Mouse (Mus musculus) gastrocnemius, postnatal 14 days (tissue): Measurements from ENCODE around the gene Grid1. TPM values are rescaled to one million over a fixed set of nuclear protein-coding genes. Genes with fewer than 3 reads are reported as not detected.

Experiments
- DNase-seq: peaks from one replicate; pipeline ENCODE4 v3.0.0; 2021; ENCODE audit warnings: mixed read lengths
- intact Hi-C: fragments of 180-260 bp; cut with DNase I; formaldehyde crosslinking; loops from one replicate; pipeline ENCODE4 v1.15.1; 2025; ENCODE audit warnings: low total_unique reads
- total RNA-seq, 2 experiments: library from RNA; stranded (reverse); gene quantifications; 2 replicates each; pipeline ENCODE4 v1.2.3; 2021

Grid1 gene
- total RNA-seq, 2 experiments from 2014 or later: 0.04 to 0.24 TPM

- no peak for DNase-seq
- intact Hi-C loops: no loop called here
Observed at GRCm38 (mm10) chr14:34896253-34896982, 76.5 kb downstream of the Grid1 start.

- intact Hi-C loops: no loop called here
Observed at GRCm38 (mm10) chr14:34903854-34904253, 83.9 kb downstream of the Grid1 start.

GRCm38 (mm10) chr14:34905697-34906096, 85.8 kb downstream of the Grid1 start:
- intact Hi-C loops: no loop called here
- DNase-seq: no peak

More at GRCm38 (mm10) chr14:34903854-34904253, 83.9 kb downstream of the Grid1 start:
- DNase-seq: no peak

GRCm38 (mm10) chr14:34908366-34908765, 88.5 kb downstream of the Grid1 start:
- DNase-seq: no peak
- intact Hi-C loops: no loop called here

- intact Hi-C loops: no loop called here
- DNase-seq: no peak
Observed at GRCm38 (mm10) chr14:34908804-34909203, 88.9 kb downstream of the Grid1 start.

GRCm38 (mm10) chr14:34916315-34916714, 96.4 kb downstream of the Grid1 start:
- intact Hi-C loops: no loop called here
- no peak for DNase-seq

- intact Hi-C loops: no loop called here
- DNase-seq: no peak
Observed at GRCm38 (mm10) chr14:34917111-34917510, 97.2 kb downstream of the Grid1 start.

- DNase-seq: no peak
- intact Hi-C loops: no loop called here
Observed at GRCm38 (mm10) chr14:34919221-34919620, 99.3 kb downstream of the Grid1 start.

- intact Hi-C loops: no loop called here
Observed at GRCm38 (mm10) chr14:34921265-34921664, 101.4 kb downstream of the Grid1 start.

GRCm38 (mm10) chr14:34925021-34925420, 105.1 kb downstream of the Grid1 start:
- no peak for DNase-seq
- intact Hi-C loops: no loop called here

More at GRCm38 (mm10) chr14:34921265-34921664, 101.4 kb downstream of the Grid1 start:
- no peak for DNase-seq

GRCm38 (mm10) chr14:34930040-34930719, 110.3 kb downstream of the Grid1 start:
- DNase-seq: no peak
- intact Hi-C loops: no loop called here

- intact Hi-C loops: no loop called here
Observed at GRCm38 (mm10) chr14:34933197-34933596, 113.3 kb downstream of the Grid1 start.

GRCm38 (mm10) chr14:34936192-34936770, 116.4 kb downstream of the Grid1 start:
- intact Hi-C loops: no loop called here

More at GRCm38 (mm10) chr14:34933197-34933596, 113.3 kb downstream of the Grid1 start:
- DNase-seq: no peak

GRCm38 (mm10) chr14:34944390-34944979, 124.6 kb downstream of the Grid1 start:
- intact Hi-C loops: no loop called here
- DNase-seq: no peak

More at GRCm38 (mm10) chr14:34936192-34936770, 116.4 kb downstream of the Grid1 start:
- DNase-seq: no peak

- DNase-seq: no peak
- intact Hi-C loops: no loop called here
Observed at GRCm38 (mm10) chr14:34945471-34946313, 125.8 kb downstream of the Grid1 start.

- no peak for DNase-seq
Observed at GRCm38 (mm10) chr14:34946314-34946583, 126.3 kb downstream of the Grid1 start.

GRCm38 (mm10) chr14:34948249-34948648, 128.3 kb downstream of the Grid1 start:
- intact Hi-C loops: no loop called here
- DNase-seq: no peak

More at GRCm38 (mm10) chr14:34946314-34946583, 126.3 kb downstream of the Grid1 start:
- intact Hi-C loops: no loop called here

- no peak for DNase-seq
- intact Hi-C loops: no loop called here
Observed at GRCm38 (mm10) chr14:34952311-34952710, 132.4 kb downstream of the Grid1 start.

GRCm38 (mm10) chr14:34953566-34953965, 133.7 kb downstream of the Grid1 start:
- intact Hi-C loops: no loop called here

More at GRCm38 (mm10) chr14:34953566-34953965, 133.7 kb downstream of the Grid1 start:
- no peak for DNase-seq
